Mouse (Mus musculus): ENCODE data around the gene Tnip1.

The Tnip1 gene

DNA sequence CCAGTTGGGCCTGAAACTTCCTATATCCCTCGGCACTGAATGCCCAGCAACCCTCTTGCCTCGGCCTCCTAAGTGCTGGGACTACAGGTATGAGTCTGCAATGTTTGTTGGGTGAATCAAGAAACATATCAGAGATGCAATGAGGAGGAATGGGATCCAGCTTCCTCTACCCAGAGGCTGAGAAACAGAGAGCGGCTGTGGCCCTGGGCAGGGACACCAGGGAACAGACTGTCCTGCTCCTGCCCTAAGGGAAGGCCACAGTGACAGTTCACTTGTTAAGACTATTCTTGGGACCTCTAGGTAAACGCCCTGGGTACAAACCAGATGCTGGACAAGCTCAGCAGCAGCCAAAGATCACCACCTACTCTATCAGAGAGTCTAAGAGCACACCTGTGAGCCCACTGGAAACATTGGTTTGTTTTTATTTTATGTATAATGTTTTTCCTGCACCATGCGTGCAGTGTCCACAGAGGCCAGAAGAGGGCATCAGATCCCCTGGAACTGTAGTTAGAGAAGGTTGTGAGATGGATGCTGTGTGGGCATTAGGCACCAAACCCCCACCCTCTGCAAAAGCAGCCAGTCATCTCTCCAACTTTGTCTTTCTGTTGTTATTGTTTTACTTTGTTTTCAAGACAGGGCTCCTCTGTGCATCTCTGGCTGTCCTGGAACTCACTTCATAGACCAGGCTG lies 31.2 kb downstream of the Tnip1 start:
- peak; percentile 26 to 67 for DNase-seq

DNA sequence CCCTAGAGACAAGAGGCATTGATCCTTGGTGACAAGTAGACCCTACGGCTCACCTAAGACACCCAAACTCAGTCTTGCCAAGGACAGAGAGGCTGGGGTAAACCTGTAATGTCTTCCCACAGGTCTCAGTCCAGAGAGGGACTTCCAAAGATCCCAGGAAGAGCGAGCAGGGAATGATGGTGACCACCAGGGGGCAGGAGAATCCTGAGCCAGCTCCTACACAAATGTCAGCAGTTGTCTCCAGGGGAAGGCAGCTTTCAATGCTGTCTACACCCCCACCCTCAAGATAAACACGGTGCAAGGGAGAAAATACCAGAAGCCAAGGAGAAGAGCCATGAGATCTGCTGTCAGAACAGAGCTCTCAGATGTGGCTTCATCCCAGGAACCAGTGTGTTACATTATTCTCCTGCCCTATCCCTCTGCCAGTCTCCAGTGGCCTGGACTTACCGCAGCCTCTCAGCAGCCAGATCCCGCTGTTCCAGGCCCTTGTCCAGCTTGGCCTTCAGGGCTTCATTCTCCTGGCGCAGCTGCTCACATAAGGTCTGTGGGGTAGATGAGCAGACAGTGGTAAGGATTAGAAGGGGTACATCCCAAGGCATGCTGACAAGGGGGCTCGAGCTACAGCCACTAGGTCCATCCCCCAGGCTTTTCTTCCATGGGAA lies 32.3 kb downstream of the Tnip1 start:
- peak in 1 of 2 experiments; percentile 36 for DNase-seq

DNA sequence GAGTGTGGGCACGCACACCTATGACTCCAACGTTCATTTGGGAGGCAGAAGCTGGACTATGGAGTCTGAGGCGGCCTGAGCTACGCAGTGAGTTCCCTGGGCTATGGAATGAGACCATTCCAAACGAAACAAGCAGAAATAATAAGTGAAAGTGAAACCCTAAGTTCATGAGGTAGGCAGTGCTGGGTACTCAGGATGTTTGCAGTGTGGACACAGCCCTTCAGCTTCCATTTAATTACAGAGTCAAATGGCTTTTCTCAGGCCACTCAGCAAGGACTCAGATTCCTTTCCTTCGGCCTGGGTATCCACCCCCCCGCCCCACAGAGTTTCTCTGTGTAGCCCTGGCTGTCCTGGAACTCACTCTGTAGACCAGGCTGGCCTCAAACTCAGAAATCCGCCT lies 33.0 kb downstream of the Tnip1 start:
- DNase-seq = no peak

DNA sequence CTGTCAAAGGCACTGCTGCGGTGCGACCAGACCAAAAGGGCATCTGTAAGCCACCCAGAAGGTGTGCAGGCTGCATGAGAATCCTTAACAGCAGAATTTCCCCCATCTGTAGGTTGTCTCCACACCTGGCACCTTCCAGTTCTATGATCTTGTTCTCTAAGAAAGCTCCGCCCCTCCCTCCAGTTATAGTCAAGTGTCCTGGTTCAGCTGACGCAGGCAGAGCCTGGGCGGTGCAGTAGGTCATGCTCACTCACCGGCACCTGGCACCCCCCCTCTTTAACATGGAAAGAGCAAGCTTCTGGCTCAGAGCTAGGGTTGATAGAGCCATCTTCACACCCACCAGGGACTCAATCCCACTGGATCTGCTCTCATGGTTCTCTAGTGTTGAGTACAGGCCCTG lies 33.4 kb downstream of the Tnip1 start:
- no peak for DNase-seq

DNA sequence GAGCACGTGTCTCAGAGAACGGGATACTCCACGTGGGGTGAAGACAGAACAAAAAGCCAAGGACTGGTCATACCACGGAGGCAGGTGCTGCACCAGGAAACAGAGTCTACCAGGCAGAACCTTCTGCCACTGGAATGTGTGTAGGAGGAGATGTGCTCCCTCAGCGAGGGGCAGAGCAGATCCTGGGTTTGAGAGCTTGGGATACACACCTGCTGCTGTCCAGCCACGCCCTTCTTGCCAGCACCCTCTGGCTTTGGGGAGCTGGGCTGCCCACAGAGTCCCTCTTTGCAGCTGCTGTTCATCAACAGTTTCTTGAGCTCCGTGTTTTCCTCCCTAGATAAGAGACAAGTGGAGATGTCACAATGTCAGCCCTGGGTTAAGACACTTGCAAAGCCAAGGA lies 33.8 kb downstream of the Tnip1 start:
- no peak for DNase-seq

DNA sequence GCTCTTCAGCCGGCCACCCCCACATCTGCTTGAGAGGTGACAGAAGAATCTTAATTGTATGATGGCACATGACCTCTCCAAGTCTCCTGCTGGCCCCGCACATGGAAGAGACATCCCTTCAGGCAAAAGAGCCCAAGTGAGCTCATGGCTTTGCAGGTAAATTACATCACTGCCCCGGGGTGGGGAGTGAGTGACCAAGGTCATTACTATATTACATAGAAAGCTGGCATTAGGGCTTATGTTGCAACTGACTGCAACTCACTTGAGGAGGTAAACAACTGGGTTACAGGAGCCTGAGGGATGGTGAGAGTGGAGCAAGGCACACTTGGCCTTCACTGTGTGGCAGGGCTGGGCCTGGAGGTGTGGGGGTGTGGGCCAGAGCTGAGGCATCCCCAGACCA lies 34.5 kb downstream of the Tnip1 start:
- DNase-seq = no peak

DNA sequence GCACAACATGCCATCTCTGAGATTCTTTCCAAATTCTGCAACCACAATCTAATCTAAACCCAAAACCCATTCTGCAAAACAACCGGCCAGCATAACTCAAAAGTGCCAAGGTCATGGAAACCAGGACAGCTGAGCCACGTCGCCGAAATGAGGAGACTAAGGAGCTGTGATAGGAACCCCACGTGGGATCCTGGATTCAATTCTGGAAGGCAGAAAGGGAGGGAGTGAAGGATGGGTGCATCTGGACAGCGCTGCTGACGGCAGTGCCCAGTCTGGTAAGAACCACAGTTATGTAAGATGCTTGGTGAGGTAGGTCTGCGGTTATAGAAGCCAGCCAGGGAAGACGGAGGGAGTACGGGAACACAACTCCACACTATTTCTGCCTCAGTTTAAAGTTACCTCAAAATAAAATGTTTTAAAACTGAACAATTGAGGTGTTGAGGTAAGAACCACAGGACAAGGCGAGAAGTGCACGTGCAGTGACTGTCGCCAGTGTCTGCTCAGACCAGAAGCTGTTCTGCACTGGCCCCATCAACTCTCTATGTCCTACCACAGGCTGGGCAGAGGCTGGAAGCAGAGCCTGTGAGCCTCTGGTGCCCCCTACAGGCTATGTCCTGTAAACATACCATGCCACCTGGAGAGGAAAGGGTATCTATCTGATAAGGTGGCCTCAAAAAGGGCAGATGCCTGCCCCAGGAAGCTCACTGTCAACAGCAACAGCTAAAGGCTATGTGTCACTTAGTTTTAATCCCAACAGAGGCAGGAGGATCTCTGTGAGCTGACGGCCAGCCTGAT lies 35.2 kb downstream of the Tnip1 start:
- peak; percentile 32 to 64 for DNase-seq

DNA sequence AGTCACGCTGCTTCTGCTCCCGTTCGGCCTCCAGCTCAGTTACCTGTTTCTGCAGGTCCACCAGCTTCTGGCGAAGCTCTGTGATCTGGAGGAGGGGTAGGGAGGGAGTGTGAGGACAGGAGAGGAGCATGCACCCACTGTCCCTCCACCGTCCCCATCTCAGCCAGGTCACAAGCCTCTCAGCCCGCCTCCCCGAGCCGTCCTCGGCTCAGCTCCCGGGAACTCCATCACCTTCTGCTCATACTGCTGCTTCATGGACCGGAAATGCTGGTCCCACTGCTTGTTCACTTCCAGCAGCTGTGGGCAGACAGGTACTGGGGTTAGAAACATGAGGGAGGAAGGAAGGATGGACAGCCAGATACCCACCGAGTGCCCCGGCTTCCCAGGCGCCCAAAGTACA lies 38.6 kb downstream of the Tnip1 start:
- DNase-seq = no peak

DNA sequence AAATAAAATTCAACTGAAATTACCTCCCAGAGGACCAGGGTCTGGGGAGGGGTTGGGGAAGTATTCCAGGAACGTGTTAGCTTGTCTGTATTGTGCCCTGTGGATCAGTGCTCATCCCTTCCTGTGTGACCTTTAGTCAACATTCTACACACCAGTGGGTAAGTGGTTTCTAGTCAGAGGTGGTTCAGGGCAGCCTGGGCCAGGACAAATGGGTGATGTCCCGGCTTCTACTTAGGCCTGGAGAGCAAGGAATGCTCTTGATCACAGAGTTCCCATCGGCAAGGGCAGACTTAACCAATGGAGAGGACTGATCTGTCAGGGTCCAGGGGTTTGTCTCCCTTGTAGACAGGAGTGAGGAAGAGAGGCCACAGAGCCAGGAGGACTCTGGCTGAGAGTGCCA lies 40.2 kb downstream of the Tnip1 start:
- no peak for DNase-seq

DNA sequence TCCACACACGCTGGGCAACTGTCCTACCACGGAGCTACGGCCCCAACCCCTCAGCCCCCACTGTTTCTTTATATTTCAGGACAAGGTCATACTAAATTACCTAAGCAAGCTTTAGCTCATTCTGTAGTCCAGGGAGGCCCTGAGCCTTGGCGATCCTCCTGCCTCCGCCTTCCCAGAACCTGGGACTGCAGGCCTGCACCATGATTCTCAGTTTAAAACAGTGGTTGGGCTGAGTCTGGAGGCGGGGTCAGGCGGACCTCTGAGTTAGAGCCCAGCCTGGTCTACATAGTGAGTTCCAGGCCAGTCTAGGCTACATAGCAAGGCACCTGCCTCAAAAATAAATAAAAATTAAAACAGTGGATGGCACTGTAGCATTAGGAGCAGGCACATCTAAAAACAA lies 40.9 kb downstream of the Tnip1 start:
- DNase-seq = no peak

DNA sequence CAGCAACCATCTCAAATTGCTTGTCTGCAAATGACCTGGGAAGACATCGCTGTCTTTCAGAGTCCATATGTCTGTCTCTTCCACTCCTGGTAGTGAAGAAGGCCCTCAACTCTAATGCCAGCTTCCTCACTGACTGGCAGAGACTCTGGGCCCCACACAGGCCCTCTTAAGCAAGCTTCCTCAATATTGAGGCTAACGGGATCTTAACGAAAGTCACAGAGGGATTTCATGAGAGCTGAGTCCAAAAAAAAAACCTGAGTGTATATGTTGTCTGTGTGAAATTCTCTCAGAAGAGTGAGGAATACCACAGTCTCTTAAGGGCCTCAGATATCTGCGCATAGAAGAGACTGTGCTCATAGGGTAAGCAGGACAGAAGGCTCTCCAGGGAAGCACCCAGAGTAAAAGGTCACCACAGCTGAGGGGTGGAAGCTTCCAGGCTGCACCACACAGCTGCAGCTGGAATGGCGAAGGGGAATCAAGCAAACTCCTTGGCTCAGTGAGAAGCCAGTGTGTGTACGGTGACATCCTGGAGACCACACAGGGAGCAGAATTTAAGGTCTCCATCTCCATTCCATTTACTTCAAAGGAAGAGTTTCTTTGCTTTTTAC lies 41.6 kb downstream of the Tnip1 start:
- DNase-seq = no peak

DNA sequence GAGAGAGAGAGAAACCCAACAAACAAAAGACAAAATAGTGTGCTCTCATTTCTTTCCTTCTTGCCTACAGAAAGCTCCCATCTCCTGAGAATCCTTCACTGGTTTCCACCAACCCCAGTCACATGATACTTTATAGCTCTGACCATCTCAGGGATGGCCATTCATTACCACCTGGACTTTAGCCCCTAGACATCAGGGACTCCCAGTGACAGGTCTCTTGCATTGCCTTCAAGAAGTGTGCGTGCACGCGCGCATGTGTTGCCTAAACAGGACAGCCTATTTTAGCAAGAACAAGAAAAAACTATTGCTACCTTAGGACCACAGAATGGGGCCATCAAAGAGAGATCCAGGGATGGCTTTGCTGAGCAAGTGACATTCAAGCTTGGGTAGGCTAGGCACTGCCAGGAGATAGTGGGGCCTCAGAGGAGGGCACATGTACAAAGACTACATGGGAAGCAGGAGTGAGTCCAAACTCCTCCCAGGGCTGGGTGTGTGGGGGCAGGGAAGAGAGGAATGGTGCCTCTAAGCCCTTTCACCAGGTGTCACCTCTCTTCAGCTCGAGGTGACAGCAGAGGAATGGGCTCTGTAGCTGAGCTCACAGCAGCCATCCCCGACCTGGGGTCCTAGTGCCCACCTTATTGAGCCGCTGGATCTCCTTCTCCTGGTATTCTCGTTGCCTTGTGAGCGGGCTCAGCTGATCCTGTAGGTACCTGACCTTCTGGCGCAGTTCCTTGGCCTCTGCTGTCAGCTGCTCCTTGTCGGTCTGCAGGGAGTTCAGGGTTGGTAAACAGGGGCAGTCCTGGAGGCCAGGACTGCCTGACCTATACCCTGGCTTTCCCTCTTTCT lies 42.4 kb downstream of the Tnip1 start:
- no peak for DNase-seq

DNA sequence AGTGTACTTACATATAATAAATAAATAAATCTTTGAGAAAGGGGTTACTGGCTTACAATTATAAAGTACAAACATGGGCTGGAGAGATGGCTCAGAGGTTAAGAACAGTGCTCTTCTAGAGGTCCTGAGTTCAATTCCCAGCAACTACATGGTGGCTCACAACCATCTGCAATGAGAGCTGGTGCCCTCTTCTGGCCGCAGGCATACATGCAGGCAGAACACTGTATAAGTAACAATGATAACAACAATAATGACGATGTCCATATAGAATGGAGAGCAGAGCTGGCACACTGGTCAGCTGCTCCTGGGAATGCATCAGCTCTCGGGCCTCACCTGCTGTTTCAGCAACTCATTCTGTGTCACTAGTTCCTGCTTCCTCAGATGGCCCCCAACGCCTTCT lies 44.4 kb downstream of the Tnip1 start:
- DNase-seq = no peak

DNA sequence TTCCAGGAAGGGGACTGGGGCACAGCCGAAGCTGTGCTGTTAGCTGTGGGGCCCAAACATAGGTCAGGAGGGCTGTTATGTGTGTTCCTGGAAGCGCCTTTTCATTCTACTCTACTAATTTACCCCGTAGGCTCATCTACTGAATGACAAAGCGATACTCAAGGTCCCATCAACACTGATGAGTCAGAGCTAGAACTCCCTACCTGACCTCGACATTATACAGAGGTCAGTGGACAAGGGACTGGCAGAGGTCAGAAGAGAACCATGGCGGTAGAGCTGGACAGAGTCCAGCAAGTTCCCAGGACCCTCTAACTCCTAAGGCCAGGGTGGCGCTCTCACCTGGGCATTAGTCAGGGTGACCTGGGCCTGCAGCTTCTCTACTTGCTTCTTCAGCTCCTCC lies 45.3 kb downstream of the Tnip1 start:
- DNase-seq = no peak

DNA sequence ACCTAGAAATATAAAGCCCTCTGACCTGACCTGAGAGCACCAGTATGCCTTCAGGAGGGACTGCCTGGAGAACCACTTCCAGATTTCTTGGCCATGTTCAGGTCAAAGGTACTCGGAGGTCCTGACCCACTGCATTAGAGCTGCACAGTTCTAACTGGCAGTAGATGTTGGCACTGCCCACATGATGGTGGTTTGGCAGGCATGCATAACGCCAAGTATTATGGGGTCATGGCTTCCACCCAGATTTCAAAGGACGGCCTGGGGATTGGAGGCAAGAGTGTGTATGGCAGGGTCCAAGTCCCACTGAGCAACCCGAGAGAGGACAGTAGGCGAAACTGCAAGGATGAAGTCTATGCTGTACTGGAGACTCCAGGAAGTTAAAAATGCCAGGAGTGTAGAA lies 48.9 kb downstream of the Tnip1 start:
- DNase-seq = no peak

DNA sequence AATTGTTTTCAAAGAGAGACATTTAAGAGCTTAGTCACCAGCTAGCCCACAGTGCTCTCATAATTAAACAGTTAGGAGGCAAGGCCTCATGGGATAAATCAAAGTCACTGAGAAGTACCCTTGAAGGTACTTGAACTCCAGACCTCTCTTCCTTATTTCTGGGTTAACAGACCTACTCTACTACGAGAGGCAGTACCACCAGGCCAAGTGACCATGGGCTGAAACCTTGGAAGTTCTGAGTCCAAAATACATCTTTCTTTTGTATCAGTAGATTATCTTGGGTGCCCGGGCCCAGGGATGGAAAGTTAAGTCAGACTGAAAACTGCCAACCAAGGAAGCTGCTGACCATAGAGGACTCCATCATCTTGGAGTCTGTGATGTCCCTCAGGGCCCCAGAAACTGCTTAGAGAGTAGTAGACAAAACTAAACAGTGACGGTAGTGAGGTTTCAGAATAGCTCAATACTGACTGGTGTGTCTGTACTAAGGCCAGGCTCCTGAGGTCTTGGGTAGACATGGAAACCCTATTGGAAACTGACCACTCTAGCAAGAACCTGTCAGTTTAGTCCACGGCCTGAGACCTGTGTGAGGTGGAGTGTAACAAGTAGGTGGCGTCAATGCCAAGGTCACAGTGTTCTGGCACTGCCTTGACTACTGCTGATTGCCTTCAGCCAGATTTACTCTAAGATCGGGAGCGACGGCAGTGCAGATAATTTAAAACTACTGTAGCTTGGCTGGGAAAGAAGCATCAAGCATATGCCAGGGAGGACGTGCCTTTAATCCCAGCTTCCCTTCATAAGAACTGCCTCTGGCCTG lies 50.0 kb downstream of the Tnip1 start:
- no peak for DNase-seq

DNA sequence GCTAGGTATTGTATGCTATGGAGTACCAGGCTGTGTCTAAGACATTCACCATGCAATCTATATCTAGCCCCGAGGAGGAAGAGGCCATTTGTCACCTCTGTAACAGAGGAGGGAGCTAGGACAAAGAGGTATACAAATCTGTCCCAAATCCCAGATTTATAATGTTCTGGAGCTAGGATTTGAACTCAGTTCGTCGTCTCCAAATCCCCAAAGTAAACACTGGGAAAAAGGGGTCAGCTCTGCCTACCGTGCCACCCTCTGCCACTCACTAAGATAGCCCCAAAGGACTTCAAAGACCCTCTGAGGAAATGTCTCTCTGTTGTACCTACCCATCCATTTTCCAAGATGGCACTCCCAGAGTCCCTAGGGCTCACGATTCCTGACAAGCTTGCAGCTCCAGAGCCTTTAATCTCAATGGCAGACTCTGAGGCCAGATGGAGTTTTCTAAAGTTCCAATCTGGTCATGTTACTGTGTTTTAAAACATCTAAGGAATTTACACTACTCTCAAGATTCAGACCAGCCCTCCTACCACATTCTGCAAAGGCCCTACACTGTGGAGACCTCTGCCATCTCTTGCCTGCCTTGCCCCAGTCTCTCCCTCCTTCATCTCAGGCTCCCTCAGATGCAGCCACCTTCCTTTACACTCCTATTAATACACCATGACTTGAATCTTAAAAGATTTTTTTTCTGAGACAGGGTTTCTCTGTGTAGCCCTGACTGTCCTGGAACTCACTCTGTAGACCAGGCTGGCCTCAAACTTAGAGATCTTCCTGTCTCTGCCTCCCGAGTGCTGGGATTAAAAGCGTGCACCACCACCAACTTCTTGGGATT lies 50.8 kb downstream of the Tnip1 start:
- no peak for DNase-seq

DNA sequence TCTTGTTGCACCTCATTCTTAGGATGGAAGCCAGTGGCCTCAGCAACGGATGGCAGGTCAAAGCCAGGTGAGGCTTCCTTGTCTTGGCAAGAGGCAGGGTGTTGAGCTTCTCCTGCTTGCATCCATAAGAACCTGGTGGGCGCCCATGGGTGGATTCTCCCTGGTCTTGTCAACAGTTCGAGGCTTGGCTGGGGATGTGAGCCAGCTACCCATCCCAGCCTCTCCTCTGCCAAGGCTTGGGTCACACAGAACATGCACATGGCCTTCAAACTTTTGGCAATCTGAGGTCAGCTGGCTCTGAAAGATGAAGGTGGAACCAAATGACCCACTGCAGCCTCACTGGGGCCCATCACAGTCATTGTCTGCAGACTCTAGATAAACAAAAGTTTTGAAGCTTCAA lies 51.5 kb downstream of the Tnip1 start:
- DNase-seq = no peak

DNA sequence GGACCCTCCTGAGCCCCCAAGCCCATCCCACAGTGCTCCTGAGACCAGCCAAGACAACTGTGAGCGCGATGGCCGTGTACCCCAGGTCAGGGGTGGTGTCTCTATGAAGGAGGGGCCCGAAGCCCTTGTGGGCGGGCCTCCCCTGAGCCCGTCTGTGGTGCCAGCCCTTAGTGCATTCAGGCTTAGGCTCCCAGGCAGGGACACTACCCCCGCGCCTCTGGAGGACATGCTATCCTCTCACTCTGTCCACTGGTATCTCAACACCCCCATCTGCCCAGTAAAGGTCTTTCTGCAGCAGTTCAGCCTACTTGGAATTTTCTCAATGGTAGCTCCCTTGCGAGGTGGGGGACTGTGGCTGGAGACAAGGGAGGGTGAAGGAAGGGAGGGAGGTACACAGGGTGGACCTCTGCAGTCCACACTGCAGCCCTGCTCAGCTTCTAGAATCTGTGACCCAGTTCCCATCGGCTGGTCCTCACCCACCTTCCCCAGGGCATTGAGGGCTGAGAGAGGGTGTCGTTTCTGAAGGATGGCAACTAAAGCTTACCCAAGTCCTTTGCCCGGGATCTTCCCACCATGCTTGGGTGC lies 52.5 kb downstream of the Tnip1 start:
- DNase-seq = no peak

DNA sequence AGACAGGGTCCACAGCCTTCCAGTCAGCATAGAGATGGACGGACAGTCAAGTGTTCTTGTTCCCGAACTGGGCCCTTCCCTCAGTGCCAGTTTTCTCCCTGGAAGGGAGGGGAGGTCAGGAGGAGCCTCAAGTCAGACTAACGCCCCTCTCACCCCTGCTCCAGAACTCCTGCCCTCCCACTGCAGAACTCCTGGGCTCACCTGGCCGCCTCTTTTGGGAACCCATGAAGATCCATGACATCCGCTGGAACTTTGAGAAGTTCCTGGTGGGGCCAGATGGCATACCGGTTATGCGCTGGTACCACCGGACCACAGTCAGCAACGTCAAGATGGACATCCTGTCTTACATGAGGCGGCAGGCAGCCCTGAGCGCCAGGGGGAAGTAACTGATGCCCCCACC lies 53.4 kb downstream of the Tnip1 start:
- DNase-seq = no peak
